In the genomic region with DNA sequence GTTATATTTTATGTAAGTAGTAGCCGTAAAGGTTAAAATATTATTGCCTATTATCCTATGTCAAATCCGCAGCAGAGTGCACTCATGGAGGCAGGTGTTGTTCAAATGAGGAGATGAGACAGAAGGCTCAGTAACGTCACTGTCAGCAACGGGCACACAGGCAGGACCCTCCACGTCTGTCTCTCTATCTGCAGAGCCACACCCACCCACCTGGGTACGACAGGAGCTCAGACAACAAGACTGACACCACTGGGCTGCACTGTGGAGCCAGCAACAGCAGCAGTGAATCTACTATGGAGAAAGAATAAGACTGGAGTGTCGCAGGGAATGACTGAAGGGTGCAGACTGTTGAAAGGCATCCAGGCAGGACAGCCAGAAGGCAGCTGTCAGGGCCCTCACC, we compare ENCODE assay signal across 31 mouse cellular contexts. TPM values are rescaled to one million over a fixed set of nuclear protein-coding genes. Genes with fewer than 3 reads are reported as not detected.
"Had no signal": no experiment of that assay in that cellular context is flagged by ENCODE, and none has a peak within 500 bp of the region (broad histone marks: within the 10 kb centered on the region; RNA-seq: fewer than 3 reads in every experiment).

No protein-coding gene starts in this region.

- ATAC-seq: hindbrain, embryonic 16.5 days; inflammation-experienced regulatory T-cells, adult 6 months; intestine, embryonic 15.5 days; intestine, postnatal 0 days had no signal

- H3K4me1 ChIP-seq: hindbrain, embryonic 10.5 days; hindbrain, embryonic 12.5 days; intestine, embryonic 15.5 days; limb, embryonic 10.5 days; limb, embryonic 12.5 days had no signal

- H3K4me3 ChIP-seq: gastrocnemius, adult 2 months; heart, adult 2 months; heart, embryonic 10.5 days; heart, embryonic 12.5 days; hindbrain, embryonic 10.5 days; hindbrain, embryonic 12.5 days; intestine, embryonic 15.5 days; layer of hippocampus, adult 2 months; limb, embryonic 10.5 days; limb, embryonic 12.5 days had no signal

- H3K9ac ChIP-seq: heart, embryonic 12.5 days; hindbrain, embryonic 12.5 days; hindbrain, embryonic 14.5 days; intestine, embryonic 15.5 days; limb, embryonic 12.5 days had no signal

- DNase-seq: gastrocnemius, adult 2 months; gastrocnemius, postnatal 10 days; gastrocnemius, postnatal 25 days; heart, adult 2 months; heart, postnatal 10 days; heart, postnatal 4 days; kidney, adult 18-20 months; kidney, adult 8-10 months; kidney, postnatal 10 days; kidney, postnatal 25 days; kidney, postnatal 4 days; layer of hippocampus, adult 9-11 months; layer of hippocampus, postnatal 36 days had no signal

- H3K27me3 ChIP-seq: heart, embryonic 12.5 days; hindbrain, embryonic 12.5 days; intestine, embryonic 15.5 days; limb, embryonic 12.5 days had no signal

- H3K4me2 ChIP-seq: heart, embryonic 12.5 days; hindbrain, embryonic 12.5 days; hindbrain, embryonic 14.5 days; intestine, embryonic 15.5 days; limb, embryonic 12.5 days had no signal

- H3K9me3 ChIP-seq: heart, embryonic 10.5 days; heart, embryonic 12.5 days; hindbrain, embryonic 10.5 days; hindbrain, embryonic 12.5 days; intestine, embryonic 15.5 days; limb, embryonic 10.5 days; limb, embryonic 12.5 days had no signal

- H3K27ac ChIP-seq: gastrocnemius, adult 2 months; heart, adult 2 months; heart, embryonic 10.5 days; hindbrain, embryonic 10.5 days; hindbrain, embryonic 12.5 days; hindbrain, embryonic 14.5 days; intestine, embryonic 15.5 days; layer of hippocampus, adult 2 months; limb, embryonic 10.5 days; limb, embryonic 12.5 days had no signal

RNA-seq across cellular contexts. Expression of gene Krt222, which starts 31.2 kb away (rescaled TPM):
- total RNA-seq: granulocyte monocyte progenitor cell, adult 5-6 weeks had no signal
- polyA plus RNA-seq: liver, adult 2 months had no signal

RNA-seq across cellular contexts. Expression of gene Ccr7, which starts 57.8 kb away (rescaled TPM):
- total RNA-seq: gastrocnemius, adult 2 months; gastrocnemius, postnatal 25 days; granulocyte monocyte progenitor cell, adult 5-6 weeks; layer of hippocampus, adult 2 months; layer of hippocampus, postnatal 14 days; layer of hippocampus, postnatal 36 days; left cerebral cortex, postnatal 14 days; left cerebral cortex, postnatal 36 days had no signal
- polyA plus RNA-seq: hindbrain, embryonic 14.5 days; hindbrain, embryonic 16.5 days; kidney, embryonic 14.5 days had no signal
